Mouse (Mus musculus) G1E (cell line): ENCODE results near the gene Speg. TPM values are rescaled to one million over a fixed set of nuclear protein-coding genes. Genes with fewer than 3 reads are reported as not detected.

ENCODE experiments used
- ATAC-seq: 2 replicates; pipeline ENCODE4 v1.8.0; 2016; ENCODE audit warnings: mild to moderate bottlenecking; ENCODE audit not compliant: insufficient number of reproducible peaks, poor library complexity, low FRiP score, severe bottlenecking; ENCODE audit errors: extremely low read depth
- DNase-seq: peaks from one replicate; pipeline ENCODE4 v3.0.0; 2012; ENCODE audit warnings: low spot score
- H3K27me3 ChIP-seq: 2 replicates; pipeline ENCODE4 v1.6.1; 2012; ENCODE audit warnings: mild to moderate bottlenecking, low read length, inconsistent platforms; ENCODE audit not compliant: insufficient read depth
- H3K36me3 ChIP-seq: replicated peaks from 2 replicates; pipeline ENCODE3; 2012; ENCODE audit warnings: mild to moderate bottlenecking, inconsistent platforms
- H3K4me1 ChIP-seq: 2 replicates; pipeline ENCODE4 v1.6.1; 2012; ENCODE audit warnings: low read depth, low read length, inconsistent platforms, mixed read lengths; ENCODE audit not compliant: insufficient read depth
- H3K4me3 ChIP-seq: 2 replicates; pipeline ENCODE4 v1.5.1; 2012; ENCODE audit warnings: low read depth, mild to moderate bottlenecking, inconsistent platforms, low read length, moderate library complexity, mixed read lengths
- H3K9me3 ChIP-seq: replicated peaks from 2 replicates; pipeline ENCODE4 v1.6.1; 2012; ENCODE audit warnings: inconsistent platforms
- CTCF ChIP-seq: IDR thresholded peaks from 2 replicates; pipeline ENCODE4 v1.5.1; 2012; ENCODE audit warnings: low read depth, low read length, inconsistent platforms, mixed read lengths
- GATA1 ChIP-seq: IDR thresholded peaks from 2 replicates; pipeline ENCODE4 v1.6.1; 2012; ENCODE audit warnings: borderline replicate concordance, low read length, inconsistent platforms, mixed read lengths
- GATA2 ChIP-seq: IDR thresholded peaks from 2 replicates; pipeline ENCODE4 v1.6.1; 2012; ENCODE audit warnings: low read depth, low read length, inconsistent platforms, borderline replicate concordance
- POLR2AphosphoS5 ChIP-seq: IDR thresholded peaks from 2 replicates; pipeline ENCODE4 v1.6.1; 2012; ENCODE audit warnings: low read depth, low read length, inconsistent platforms; ENCODE audit not compliant: insufficient replicate concordance
- TAL1 ChIP-seq: conservative IDR thresholded peaks from 2 replicates; pipeline ENCODE4 v1.6.1; 2012; ENCODE audit warnings: low read depth, low read length, inconsistent platforms, mixed read lengths
- polyA plus RNA-seq: library from polyadenylated mRNA; stranded (reverse); fragments of >175 nt; gene quantifications from 2 replicates; pipeline ENCODE4 v1.2.3, GENCODE M21; 2012
- total RNA-seq, 2 experiments: library from RNA; stranded (forward) in 1 of 2; stranded (reverse) in 1 of 2; fragments of 200-1000 nt in 1 of 2; fragments of >200 nt in 1 of 2; fragmentation: Nextera tagmentation in 1 of 2; gene quantifications; 2 replicates each; pipeline ENCODE4 v1.2.3; 2014 to 2017

Gene Speg
- total and polyA plus RNA-seq, 3 experiments = 1.9 to 10.3 (median 1.9) TPM

- DNase-seq (no peak), ATAC-seq (no peak)
- Histone ChIP-seq H3K4me1 (peaks cover 11% of the 10 kb centered on the region), H3K9me3 (peaks cover 8% of the 10 kb centered on the region), H3K4me3 (no peak overlapping the region), H3K36me3 (no peaks in the 10 kb centered on the region), H3K27me3 (peaks cover 45% of the 10 kb centered on the region)
- no peak for TF ChIP-seq TAL1
- no peak for TF ChIP-seq CTCF
- no peak for TF ChIP-seq POLR2AphosphoS5
- no peak for TF ChIP-seq GATA1
- TF ChIP-seq GATA2 = no peak
Measured at GRCm38 (mm10) chr1:75388898-75389515, 13.9 kb downstream of the Speg start.

DNA sequence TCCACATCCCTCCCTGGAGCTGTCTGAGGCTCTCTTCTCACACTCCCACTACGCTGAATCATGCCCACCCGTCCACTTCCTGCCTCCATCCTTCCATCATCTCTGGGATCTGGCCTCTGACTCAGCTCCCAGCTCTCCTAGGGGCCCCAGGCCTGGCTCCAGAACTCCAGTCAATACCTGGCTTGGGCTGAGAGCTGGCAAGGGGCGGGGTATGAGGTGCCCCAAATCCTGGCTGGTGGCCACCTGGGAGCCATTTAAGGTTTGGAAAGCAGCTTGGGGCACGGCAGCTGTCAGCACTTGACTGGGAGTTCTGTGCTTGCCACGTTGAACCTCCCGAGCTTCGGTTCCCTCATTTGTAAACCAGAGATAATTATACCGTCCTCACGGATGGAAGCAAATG is 18.0 kb downstream of the Speg start:
- no peaks in the 10 kb centered on the region for H3K4me1 ChIP-seq
- no peak for TF ChIP-seq GATA2
- TF ChIP-seq CTCF = no peak
- no peak for TF ChIP-seq GATA1
- no peak for TF ChIP-seq POLR2AphosphoS5
- TF ChIP-seq TAL1 = no peak
- peaks cover 5% of the 10 kb centered on the region for H3K9me3 ChIP-seq
- peaks cover 28% of the 10 kb centered on the region for H3K27me3 ChIP-seq
- H3K4me3 ChIP-seq = no peak overlapping the region
- ATAC-seq (no peak), DNase-seq (no peak)
- H3K36me3 ChIP-seq = no peaks in the 10 kb centered on the region

DNA sequence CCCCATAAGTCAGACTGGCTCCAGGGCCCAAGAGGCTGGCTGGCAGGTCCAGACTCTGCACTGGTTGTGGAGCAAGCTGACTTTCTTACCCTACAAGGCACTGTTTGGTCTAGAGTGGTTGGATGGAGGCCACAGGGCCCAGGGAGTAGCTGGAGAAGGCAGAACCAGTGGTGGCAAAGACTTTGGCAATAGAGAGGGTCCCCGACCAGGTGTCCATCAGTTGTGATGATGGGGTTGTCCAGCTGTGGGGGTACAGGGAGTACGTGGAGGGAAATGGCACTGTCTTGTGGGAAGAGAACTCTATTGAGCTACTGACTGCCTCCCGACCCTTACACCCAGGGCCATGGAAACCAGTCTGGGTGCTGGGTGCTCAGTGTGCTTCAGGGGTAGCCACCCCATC is 18.7 kb downstream of the Speg start:
- no peak overlapping the region for H3K4me3 ChIP-seq
- H3K9me3 ChIP-seq = no peaks in the 10 kb centered on the region
- ATAC-seq (no peak), DNase-seq (no peak)
- TF ChIP-seq POLR2AphosphoS5 (no peak), CTCF (no peak), GATA2 (no peak), TAL1 (no peak)
- H3K4me1 ChIP-seq = peaks cover 4% of the 10 kb centered on the region
- H3K36me3 ChIP-seq = no peaks in the 10 kb centered on the region
- peaks cover 25% of the 10 kb centered on the region for H3K27me3 ChIP-seq

- no peaks in the 10 kb centered on the region for H3K9me3 ChIP-seq
- peaks cover 55% of the 10 kb centered on the region for H3K27me3 ChIP-seq
- H3K36me3 ChIP-seq = no peaks in the 10 kb centered on the region
- peak; percentile 60 for TF ChIP-seq CTCF
- TF ChIP-seq GATA1 = no peak
- TF ChIP-seq TAL1 = no peak
- TF ChIP-seq POLR2AphosphoS5 = no peak
- TF ChIP-seq GATA2 = no peak
- H3K4me3 ChIP-seq = no peak overlapping the region
- peaks cover 24% of the 10 kb centered on the region for H3K4me1 ChIP-seq
- ATAC-seq (peak; percentile 77), DNase-seq (peak; percentile 86)
Measured at GRCm38 (mm10) chr1:75398761-75399402, 23.8 kb downstream of the Speg start.

- TF ChIP-seq CTCF = no peak
- no peak for TF ChIP-seq TAL1
- no peak for TF ChIP-seq GATA1
- TF ChIP-seq POLR2AphosphoS5 = no peak
- no peak for TF ChIP-seq GATA2
- Histone ChIP-seq H3K36me3 (no peaks in the 10 kb centered on the region), H3K27me3 (peaks cover 57% of the 10 kb centered on the region), H3K4me3 (peak overlapping the region; percentile 33; the same call in 1 of the 2 replicates), H3K4me1 (peaks cover 24% of the 10 kb centered on the region), H3K9me3 (no peaks in the 10 kb centered on the region)
- DNase-seq (no peak), ATAC-seq (no peak)
Measured at GRCm38 (mm10) chr1:75399755-75400492, 24.8 kb downstream of the Speg start.

- no peaks in the 10 kb centered on the region for H3K9me3 ChIP-seq
- peaks cover 57% of the 10 kb centered on the region for H3K27me3 ChIP-seq
- H3K4me1 ChIP-seq = peaks cover 24% of the 10 kb centered on the region
- no peak for DNase-seq
- TF ChIP-seq GATA1 (no peak), CTCF (no peak), TAL1 (no peak), GATA2 (no peak), POLR2AphosphoS5 (no peak)
- ATAC-seq = no peak
- H3K4me3 ChIP-seq = no peak overlapping the region; the same call in 1 of the 2 replicates
- H3K36me3 ChIP-seq = no peaks in the 10 kb centered on the region
Measured at GRCm38 (mm10) chr1:75400493-75401115, 25.5 kb downstream of the Speg start.
